Mouse (Mus musculus) cortical plate, adult 2 months (tissue): ENCODE data around the gene Tmem229b. TPM values are rescaled to one million over a fixed set of nuclear protein-coding genes. Genes with fewer than 3 reads are reported as not detected.
"Not testable (repeated sequence)": the region's sequence is repeated elsewhere in the genome, so short reads cannot be mapped to it uniquely, and the experiment has no call there.

ENCODE experiments used
- H3K27ac ChIP-seq: fragments of 200-500 bp; 2 replicates; pipeline ENCODE4 v1.5.1; 2012; ENCODE audit warnings: low read length, control low read depth, inconsistent platforms; ENCODE audit not compliant: insufficient read depth
- H3K4me1 ChIP-seq: fragments of 200-500 bp; 2 replicates; pipeline ENCODE4 v1.6.1; 2011; ENCODE audit warnings: low read length; ENCODE audit not compliant: control insufficient read depth, insufficient read depth
- H3K4me3 ChIP-seq: fragments of 200-500 bp; 2 replicates; pipeline ENCODE4 v1.5.1; 2011; ENCODE audit warnings: mild to moderate bottlenecking, low read length, control low read depth; ENCODE audit not compliant: insufficient read depth
- CTCF ChIP-seq: fragments of 200-500 bp; IDR thresholded peaks from 2 replicates; pipeline ENCODE4 v1.5.1; 2011; ENCODE audit warnings: mild to moderate bottlenecking, control low read depth, low read length; ENCODE audit not compliant: insufficient read depth; ENCODE audit errors: extremely low read depth
- POLR2A ChIP-seq: fragments of 200-500 bp; IDR thresholded peaks from 2 replicates; pipeline ENCODE4 v1.6.1; 2011; ENCODE audit warnings: mild to moderate bottlenecking, low read length, control low read depth; ENCODE audit not compliant: insufficient read depth; ENCODE audit errors: extremely low read depth
- polyA plus RNA-seq: library from polyadenylated mRNA; depleted of rRNA; stranded (reverse); fragments of >200 nt; gene quantifications from 2 replicates; pipeline ENCODE4 v1.2.3, GENCODE M21; 2012

Tmem229b gene
- polyA plus RNA-seq, 1 experiment = 20.9 TPM

GRCm38 (mm10) chr12:79040201-79040827 is 32.9 kb upstream of the Tmem229b start:
- H3K27ac ChIP-seq = no peak overlapping the region
- H3K4me1 ChIP-seq = no peaks in the 10 kb centered on the region
- no peak for TF ChIP-seq POLR2A
- TF ChIP-seq CTCF = no peak
- no peak overlapping the region for H3K4me3 ChIP-seq

GRCm38 (mm10) chr12:79039708-79040107 is 32.3 kb upstream of the Tmem229b start:
- TF ChIP-seq CTCF (no peak), POLR2A (no peak)
- H3K4me1 ChIP-seq = no peaks in the 10 kb centered on the region

GRCm38 (mm10) chr12:79035349-79035748 is 27.9 kb upstream of the Tmem229b start:
- H3K4me1 ChIP-seq = no peaks in the 10 kb centered on the region
- no peak for TF ChIP-seq POLR2A
- no peak for TF ChIP-seq CTCF
- H3K4me3 ChIP-seq = no peak overlapping the region
- H3K27ac ChIP-seq = peak overlapping the region; percentile 65; the same call in 1 of the 2 replicates

More at GRCm38 (mm10) chr12:79039708-79040107, 32.3 kb upstream of the Tmem229b start:
- H3K27ac ChIP-seq = no peak overlapping the region
- H3K4me3 ChIP-seq = no peak overlapping the region

GRCm38 (mm10) chr12:79034331-79034730 is 26.9 kb upstream of the Tmem229b start:
- H3K27ac ChIP-seq = peak overlapping the region; percentile 65; the same call in 1 of the 2 replicates
- TF ChIP-seq POLR2A = no peak
- TF ChIP-seq CTCF = no peak

GRCm38 (mm10) chr12:79028911-79029861 is 21.8 kb upstream of the Tmem229b start, which contains the start of gene Plekhh1:
Gene Plekhh1 (plus strand): TSS chr12:79029163.
- TF ChIP-seq POLR2A (no peak), CTCF (no peak)
- Histone ChIP-seq H3K4me1 (no peaks in the 10 kb centered on the region), H3K27ac (peak within 1 kb of the TSS; percentile 86), H3K4me3 (peak within 1 kb of the TSS; percentile 51)

More at GRCm38 (mm10) chr12:79034331-79034730, 26.9 kb upstream of the Tmem229b start:
- Histone ChIP-seq H3K4me1 (no peaks in the 10 kb centered on the region), H3K4me3 (no peak overlapping the region)

DNA sequence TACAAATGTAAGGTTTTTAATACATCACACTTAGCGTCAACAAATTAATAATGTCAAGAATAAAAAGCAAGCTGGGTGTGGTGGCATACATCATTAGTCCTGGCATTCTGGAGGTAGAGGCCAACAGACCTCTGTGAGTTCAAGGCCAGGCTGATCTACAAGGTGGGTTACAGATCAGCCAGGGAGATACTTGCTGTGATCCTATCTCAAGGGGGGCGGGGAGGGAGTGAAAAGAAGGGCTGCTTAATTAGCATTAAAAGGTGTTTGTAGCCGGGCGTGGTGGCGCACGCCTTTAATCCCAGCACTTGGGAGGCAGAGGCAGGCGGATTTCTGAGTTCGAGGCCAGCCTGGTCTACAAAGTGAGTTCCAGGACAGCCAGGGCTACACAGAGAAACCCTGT is 20.1 kb upstream of the Tmem229b start:
- not testable (repeated sequence) for H3K4me1 ChIP-seq, H3K27ac ChIP-seq, H3K4me3 ChIP-seq

DNA sequence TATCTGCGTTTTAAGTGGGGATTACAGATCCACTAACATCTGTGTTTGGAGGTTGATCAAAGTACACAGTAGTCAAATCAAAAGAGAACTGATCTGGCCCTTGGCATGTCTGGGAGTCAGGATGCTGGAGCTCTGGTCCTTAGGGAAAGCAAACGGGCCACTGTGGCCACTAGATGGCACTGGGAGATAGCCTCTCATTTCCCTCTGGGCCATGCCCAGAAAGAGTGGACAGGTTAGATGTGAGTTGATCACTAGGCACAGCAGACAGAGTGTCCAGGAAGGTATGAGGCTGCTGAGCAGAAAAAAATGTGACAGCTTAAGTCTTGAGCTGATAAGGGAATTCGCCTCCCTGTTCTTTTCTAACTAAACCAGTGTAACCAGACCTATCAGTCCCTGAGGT is 15.5 kb upstream of the Tmem229b start:
- peak; percentile 78 for TF ChIP-seq CTCF
- TF ChIP-seq POLR2A = no peak
- Histone ChIP-seq H3K27ac (no peak overlapping the region), H3K4me3 (no peak overlapping the region), H3K4me1 (no peaks in the 10 kb centered on the region)

GRCm38 (mm10) chr12:79021902-79022301 is 14.5 kb upstream of the Tmem229b start:
- H3K4me3 ChIP-seq = no peak overlapping the region
- no peak overlapping the region for H3K27ac ChIP-seq
- no peaks in the 10 kb centered on the region for H3K4me1 ChIP-seq
- no peak for TF ChIP-seq CTCF
- TF ChIP-seq POLR2A = no peak

GRCm38 (mm10) chr12:79017994-79018399 is 10.6 kb upstream of the Tmem229b start:
- no peak for TF ChIP-seq POLR2A
- no peak for TF ChIP-seq CTCF
- H3K27ac ChIP-seq = no peak overlapping the region
- no peak overlapping the region for H3K4me3 ChIP-seq
- H3K4me1 ChIP-seq = no peaks in the 10 kb centered on the region

- Histone ChIP-seq H3K27ac (no peak overlapping the region), H3K4me1 (no peaks in the 10 kb centered on the region), H3K4me3 (no peak overlapping the region)
- TF ChIP-seq CTCF = no peak
- TF ChIP-seq POLR2A = no peak
Observed at GRCm38 (mm10) chr12:79016109-79016508, 8.7 kb upstream of the Tmem229b start.
